Mouse (Mus musculus): ENCODE measurements around the gene Hspb8.

DNA sequence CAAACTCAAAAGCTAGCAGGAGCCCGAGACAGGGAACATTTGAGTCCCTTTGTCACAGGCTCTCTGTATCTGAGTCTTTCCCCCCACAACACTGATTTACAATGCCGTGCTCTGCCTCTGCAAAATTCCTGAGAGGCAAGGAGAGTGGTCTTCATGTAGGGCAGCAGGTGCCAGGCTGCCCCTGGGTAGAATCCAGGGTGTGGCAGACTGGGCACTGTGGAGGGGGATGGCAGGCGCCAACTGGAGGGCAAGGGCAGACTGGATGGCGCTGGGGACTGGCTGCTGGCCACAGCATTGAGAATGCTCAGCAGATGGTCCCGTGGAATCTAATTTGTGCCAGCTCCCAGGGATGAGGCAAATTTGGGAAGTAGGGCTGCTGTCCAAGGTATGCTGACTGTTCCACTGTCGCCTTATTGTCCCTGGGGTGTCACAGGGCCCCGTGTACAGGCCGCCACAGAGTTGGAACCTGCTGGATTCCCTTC is 20.8 kb upstream of the Hspb8 start:
- no peak for TF ChIP-seq CTCF (IDR thresholded peaks at IDR 0.05; ENCODE audit: control insufficient read depth, insufficient read depth, insufficient replicate concordance, low read depth, low read length)
- TF ChIP-seq POLR2A (IDR thresholded peaks at IDR 0.05; ENCODE audit: control insufficient read depth, low read depth, low read length): no peak
